Mouse (Mus musculus): ENCODE data around the gene Ctsw.

Ctsw gene

GRCm38 (mm10) chr19:5471846-5472245 is 3.5 kb upstream of the Ctsw start:
- in situ Hi-C loops (cut with MboI; ENCODE audit: low pct_unique_long_range_greater_than_20kb in 1 of 2, low sequenced_read_pairs in 2 of 2, unreplicated experiment in 1 of 2) = no loop called here

GRCm38 (mm10) chr19:5466916-5467500 is 1.3 kb downstream of the Ctsw start:
- in situ Hi-C loops (cut with MboI; ENCODE audit: low pct_unique_long_range_greater_than_20kb in 1 of 2, low sequenced_read_pairs in 2 of 2, unreplicated experiment in 1 of 2) = no loop called here

- in situ Hi-C loops (cut with MboI; ENCODE audit: low pct_unique_long_range_greater_than_20kb in 1 of 2, low sequenced_read_pairs in 2 of 2, unreplicated experiment in 1 of 2) = no loop called here
Observed at GRCm38 (mm10) chr19:5465037-5465436, 3.3 kb downstream of the Ctsw start.

GRCm38 (mm10) chr19:5463791-5464562 is 4.3 kb downstream of the Ctsw start:
- in situ Hi-C loops (cut with MboI; ENCODE audit: low pct_unique_long_range_greater_than_20kb in 1 of 2, low sequenced_read_pairs in 2 of 2, unreplicated experiment in 1 of 2) = no loop called here

GRCm38 (mm10) chr19:5463212-5463611 is 5.1 kb downstream of the Ctsw start:
- in situ Hi-C loops (cut with MboI; ENCODE audit: low pct_unique_long_range_greater_than_20kb in 1 of 2, low sequenced_read_pairs in 2 of 2, unreplicated experiment in 1 of 2) = no loop called here

- in situ Hi-C loops (cut with MboI; ENCODE audit: low pct_unique_long_range_greater_than_20kb in 1 of 2, low sequenced_read_pairs in 2 of 2, unreplicated experiment in 1 of 2) = no loop called here
Observed at GRCm38 (mm10) chr19:5461411-5461810, 6.9 kb downstream of the Ctsw start.

GRCm38 (mm10) chr19:5460465-5460911 is 7.8 kb downstream of the Ctsw start, which contains the start of gene Fibp:
Fibp (plus strand) TSS chr19:5460615.
- in situ Hi-C loops (cut with MboI; ENCODE audit: low pct_unique_long_range_greater_than_20kb in 1 of 2, low sequenced_read_pairs in 2 of 2, unreplicated experiment in 1 of 2) = no loop called here

- in situ Hi-C loops (cut with MboI; ENCODE audit: low pct_unique_long_range_greater_than_20kb in 1 of 2, low sequenced_read_pairs in 2 of 2, unreplicated experiment in 1 of 2) = no loop called here
Observed at GRCm38 (mm10) chr19:5459896-5460295, 8.4 kb downstream of the Ctsw start.

- in situ Hi-C loops (cut with MboI; ENCODE audit: low pct_unique_long_range_greater_than_20kb in 1 of 2, low sequenced_read_pairs in 2 of 2, unreplicated experiment in 1 of 2) = no loop called here
Observed at GRCm38 (mm10) chr19:5459019-5459418, 9.3 kb downstream of the Ctsw start.

GRCm38 (mm10) chr19:5457746-5458442 is 10.4 kb downstream of the Ctsw start, which contains the start of gene Ccdc85b:
Ccdc85b (minus strand) TSS chr19:5457894.
- in situ Hi-C loops (cut with MboI; ENCODE audit: low pct_unique_long_range_greater_than_20kb in 1 of 2, low sequenced_read_pairs in 2 of 2, unreplicated experiment in 1 of 2) = no loop called here

GRCm38 (mm10) chr19:5456922-5457745 is 11.2 kb downstream of the Ctsw start:
- in situ Hi-C loops (cut with MboI; ENCODE audit: low pct_unique_long_range_greater_than_20kb in 1 of 2, low sequenced_read_pairs in 2 of 2, unreplicated experiment in 1 of 2) = no loop called here

GRCm38 (mm10) chr19:5456241-5456921 is 11.9 kb downstream of the Ctsw start:
- in situ Hi-C loops (cut with MboI; ENCODE audit: low pct_unique_long_range_greater_than_20kb in 1 of 2, low sequenced_read_pairs in 2 of 2, unreplicated experiment in 1 of 2) = no loop called here

- in situ Hi-C loops (cut with MboI; ENCODE audit: low pct_unique_long_range_greater_than_20kb in 1 of 2, low sequenced_read_pairs in 2 of 2, unreplicated experiment in 1 of 2) = no loop called here
Observed at GRCm38 (mm10) chr19:5455568-5455967, 12.7 kb downstream of the Ctsw start.

GRCm38 (mm10) chr19:5455037-5455436 is 13.3 kb downstream of the Ctsw start:
- in situ Hi-C loops (cut with MboI; ENCODE audit: low pct_unique_long_range_greater_than_20kb in 1 of 2, low sequenced_read_pairs in 2 of 2, unreplicated experiment in 1 of 2) = no loop called here

- in situ Hi-C loops (cut with MboI; ENCODE audit: low pct_unique_long_range_greater_than_20kb in 1 of 2, low sequenced_read_pairs in 2 of 2, unreplicated experiment in 1 of 2) = no loop called here
Observed at GRCm38 (mm10) chr19:5451766-5452165, 16.5 kb downstream of the Ctsw start.

GRCm38 (mm10) chr19:5449673-5450072 is 18.6 kb downstream of the Ctsw start:
- in situ Hi-C loops (cut with MboI; ENCODE audit: low pct_unique_long_range_greater_than_20kb in 1 of 2, low sequenced_read_pairs in 2 of 2, unreplicated experiment in 1 of 2) = no loop called here

- in situ Hi-C loops (cut with MboI; ENCODE audit: low pct_unique_long_range_greater_than_20kb in 1 of 2, low sequenced_read_pairs in 2 of 2, unreplicated experiment in 1 of 2) = no loop called here
Observed at GRCm38 (mm10) chr19:5448354-5449150, 19.8 kb downstream of the Ctsw start.
